Mouse (Mus musculus): ENCODE results near the gene Emc1. TPM values are rescaled to one million over a fixed set of nuclear protein-coding genes. Genes with fewer than 3 reads are reported as not detected.

Gene Emc1
- total RNA-seq, 2 experiments from 2014 or later = 57.2 to 57.5 TPM

DNA sequence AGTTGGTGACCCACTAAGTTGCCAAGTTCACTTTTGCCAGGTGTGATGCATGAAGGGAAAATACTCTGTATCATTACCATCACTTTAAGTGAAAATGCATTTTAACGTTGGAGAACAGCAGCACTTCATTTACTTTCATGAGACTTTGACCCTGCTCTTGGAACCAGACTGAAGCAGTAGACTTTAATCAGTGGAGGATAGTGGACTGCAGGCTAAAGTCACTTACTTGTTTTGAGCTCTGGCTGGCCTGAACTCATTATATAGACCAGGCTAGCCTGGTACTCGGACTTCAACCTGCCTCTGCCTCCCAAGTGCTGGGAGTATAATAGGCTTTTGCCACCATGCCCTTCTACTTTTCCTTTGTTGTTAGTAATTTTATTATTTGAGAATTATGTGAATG is 70.9 kb downstream of the Emc1 start:
- DNase-seq (ENCODE audit: low spot score in 2 of 2) = no peak

Small RNA genes lying within 50 kb of the gene (microRNA-seq; reads per million reads assigned to microRNA genes)
- gene Gm24245 (ENCODE audit: borderline number of aligned reads in 2 of 2) = 0 reads per million in 2 experiments
- 1.2 to 1.4 reads per million in 2 experiments for gene Gm25732 (ENCODE audit: borderline number of aligned reads in 2 of 2)

Other genes with a start within 250 kb of the Emc1 start
- 100 to 1,000 TPM; 380 to 443 TPM for gene Minos1, start 221.5 kb upstream of the Emc1 start, total RNA-seq (2021)
- 100 to 1,000 TPM; 351 to 362 TPM for gene Capzb, start 159.7 kb upstream of the Emc1 start, total RNA-seq (2021)
- gene Pqlc2, start 41.9 kb upstream of the Emc1 start, total RNA-seq (2021) = 1 to 10 TPM; 8.8 to 9.2 TPM
- 10 to 100 TPM; 59.3 to 71.3 TPM for gene Akr7a5, start 41.8 kb upstream of the Emc1 start, total RNA-seq (2021)
- 10 to 100 TPM; 58.8 to 60.6 TPM for gene Mrto4, start within 50 bp of the Emc1 start, total RNA-seq (2021)
- 100 to 1,000 TPM; 137 to 144 TPM for gene Ubr4, start within 50 bp of the Emc1 start, total RNA-seq (2021)
- 10 to 100 TPM; 13.0 to 13.5 TPM for gene Iffo2, start 178.0 kb downstream of the Emc1 start, total RNA-seq (2021)

Data from adrenal gland, adult 18-20 months (tissue).